Mouse (Mus musculus) G1E (cell line): ENCODE results near the gene Mettl15.

Experiments
- CTCF ChIP-seq: IDR thresholded peaks from 2 replicates; pipeline ENCODE4 v1.5.1; 2012; ENCODE audit warnings: low read depth, low read length, inconsistent platforms, mixed read lengths
- GATA1 ChIP-seq: IDR thresholded peaks from 2 replicates; pipeline ENCODE4 v1.6.1; 2012; ENCODE audit warnings: borderline replicate concordance, low read length, inconsistent platforms, mixed read lengths
- POLR2AphosphoS5 ChIP-seq: IDR thresholded peaks from 2 replicates; pipeline ENCODE4 v1.6.1; 2012; ENCODE audit warnings: low read depth, low read length, inconsistent platforms; ENCODE audit not compliant: insufficient replicate concordance

DNA sequence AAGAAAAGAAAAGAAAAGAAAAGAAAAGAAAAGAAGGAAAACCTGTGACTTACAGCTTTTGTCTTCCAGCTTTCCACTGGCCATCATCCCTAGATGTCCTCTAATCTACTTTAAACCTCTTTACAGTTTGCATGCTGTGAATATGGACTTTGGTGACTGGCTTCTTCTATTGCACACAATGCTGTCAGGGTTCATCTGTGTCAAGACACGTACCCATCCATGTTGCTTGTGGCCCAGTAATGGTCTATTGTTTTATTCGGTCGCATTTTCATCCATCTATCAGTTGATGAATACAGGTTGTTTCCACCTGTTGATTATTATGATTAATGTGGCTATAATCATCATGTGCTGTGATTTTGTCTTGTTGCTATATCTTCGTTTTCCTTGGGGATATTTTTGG is 46.7 kb downstream of the Mettl15 start:
- no peak for TF ChIP-seq CTCF
- TF ChIP-seq GATA1 = no peak
- no peak for TF ChIP-seq POLR2AphosphoS5
